Mouse (Mus musculus): ENCODE measurements around the gene 2310002L09Rik. TPM values are rescaled to one million over a fixed set of nuclear protein-coding genes. Genes with fewer than 3 reads are reported as not detected.

The 2310002L09Rik gene
- polyA plus RNA-seq (2012; fragmentation: generic; extraction: Trizol), result not detected

DNA sequence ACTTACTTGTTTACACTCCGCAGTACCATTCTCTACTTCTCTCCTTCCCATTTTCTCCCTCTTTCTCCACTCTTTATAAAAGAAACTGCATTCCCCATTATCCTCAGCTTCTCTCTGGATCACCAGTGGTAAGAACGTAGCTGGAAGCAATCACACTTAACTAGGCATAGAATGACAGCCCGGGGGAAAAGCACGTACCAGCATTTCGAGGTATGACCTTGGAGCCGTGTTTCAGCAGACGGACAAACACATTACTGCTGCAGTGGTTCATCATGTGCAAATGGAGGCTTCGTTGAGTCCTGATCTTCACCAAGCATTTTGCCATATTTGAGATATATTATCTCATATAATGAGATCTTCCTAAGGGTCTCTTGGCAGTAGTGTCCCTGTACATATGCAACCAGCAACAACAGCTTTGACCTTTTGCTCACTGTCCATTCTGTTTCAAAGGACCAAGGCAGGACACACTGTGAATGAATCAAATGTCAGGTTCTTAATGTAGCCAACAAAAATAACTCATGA, at the start of gene 2310002L09Rik:
Gene 2310002L09Rik (minus strand): TSS at position 472 of the 522 bp plus-strand sequence.

DNA sequence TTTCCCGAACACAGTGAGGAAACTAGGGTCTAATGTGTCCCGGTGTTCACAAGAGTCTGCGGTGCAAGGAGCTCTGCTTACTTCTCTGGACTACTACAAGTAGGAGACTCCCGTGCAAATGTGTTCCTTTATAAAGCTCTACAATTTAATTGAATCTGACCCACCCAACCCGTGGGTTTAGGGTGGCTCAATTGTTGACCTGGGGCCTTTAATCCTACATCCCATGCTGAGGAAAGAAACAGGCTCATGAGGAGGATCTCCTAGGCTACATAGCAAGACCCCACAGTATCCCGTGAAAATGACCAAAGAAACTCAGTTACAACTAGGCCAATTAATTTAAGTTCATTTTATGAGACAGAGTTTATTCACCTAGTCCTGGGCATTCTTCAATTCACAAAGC, 30.0 kb downstream of the 2310002L09Rik start, which contains the start of gene Gm11756:
Gene Gm11756 (minus strand): TSS at position 101 of the 400 bp plus-strand sequence.

DNA sequence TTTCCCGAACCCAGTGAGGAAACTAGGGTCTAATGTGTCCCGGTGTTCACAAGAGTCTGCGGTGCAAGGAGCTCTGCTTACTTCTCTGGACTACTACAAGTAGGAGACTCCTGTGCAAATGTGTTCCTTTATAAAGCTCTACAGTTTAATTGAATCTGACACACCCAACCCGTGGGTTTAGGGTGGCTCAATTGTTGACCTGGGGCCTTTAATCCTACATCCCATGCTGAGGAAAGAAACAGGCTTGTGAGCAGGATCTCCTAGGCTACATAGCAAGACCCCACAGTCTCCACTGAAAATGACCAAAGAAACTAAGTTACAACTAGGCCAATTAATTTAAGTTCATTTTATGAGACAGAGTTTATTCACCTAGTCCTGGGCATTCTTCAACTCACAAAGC, 44.8 kb downstream of the 2310002L09Rik start, which contains the start of gene Gm13871:
Gene Gm13871 (minus strand): TSS at position 101 of the 400 bp plus-strand sequence.

DNA sequence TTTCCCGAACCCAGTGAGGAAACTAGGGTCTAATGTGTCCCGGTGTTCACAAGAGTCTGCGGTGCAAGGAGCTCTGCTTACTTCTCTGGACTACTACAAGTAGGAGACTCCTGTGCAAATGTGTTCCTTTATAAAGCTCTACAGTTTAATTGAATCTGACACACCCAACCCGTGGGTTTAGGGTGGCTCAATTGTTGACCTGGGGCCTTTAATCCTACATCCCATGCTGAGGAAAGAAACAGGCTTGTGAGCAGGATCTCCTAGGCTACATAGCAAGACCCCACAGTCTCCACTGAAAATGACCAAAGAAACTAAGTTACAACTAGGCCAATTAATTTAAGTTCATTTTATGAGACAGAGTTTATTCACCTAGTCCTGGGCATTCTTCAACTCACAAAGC, 59.6 kb downstream of the 2310002L09Rik start, which contains the start of gene Gm11757:
Gene Gm11757 (minus strand): TSS at position 101 of the 400 bp plus-strand sequence.

Other genes starting within 250 kb of the 2310002L09Rik start
- gene Rasef, start 159.9 kb downstream of the 2310002L09Rik start, polyA plus RNA-seq (2012; fragmentation: generic; extraction: Trizol), result not detected
- gene Gm11758, start 74.6 kb downstream of the 2310002L09Rik start, polyA plus RNA-seq (2012; fragmentation: generic; extraction: Trizol), result not detected
- not detected for gene Gm11757, start 59.7 kb downstream of the 2310002L09Rik start, polyA plus RNA-seq (2012; fragmentation: generic; extraction: Trizol)
- not detected for gene Gm13871, start 44.9 kb downstream of the 2310002L09Rik start, polyA plus RNA-seq (2012; fragmentation: generic; extraction: Trizol)
- not detected for gene Gm11756, start 30.1 kb downstream of the 2310002L09Rik start, polyA plus RNA-seq (2012; fragmentation: generic; extraction: Trizol)
- not detected for gene Frmd3, start 62.6 kb upstream of the 2310002L09Rik start, polyA plus RNA-seq (2012; fragmentation: generic; extraction: Trizol)